Mouse (Mus musculus) limb, embryonic 11.5 days (tissue): Measurements from ENCODE around the gene Tbx10. TPM values are rescaled to one million over a fixed set of nuclear protein-coding genes. Genes with fewer than 3 reads are reported as not detected.

Experiments used
- ATAC-seq: fragments of 200-750 bp; cut with Nextera tagmentation; 2 replicates; pipeline ENCODE4 v1.8.0; 2017; ENCODE audit warnings: low read depth; ENCODE audit not compliant: insufficient number of reproducible peaks, low FRiP score, low TSS enrichment
- DNase-seq: peaks from one replicate; pipeline ENCODE4 v3.0.0-alpha.2; 2015; ENCODE audit warnings: low spot score
- H3K27ac ChIP-seq: fragments of 300-500 bp; sonication (generic); replicated peaks from 2 replicates; pipeline ENCODE4 v1.5.1; 2014; ENCODE audit warnings: low read depth, mild to moderate bottlenecking, low read length
- H3K27me3 ChIP-seq: fragments of 300-500 bp; sonication (generic); 2 replicates; pipeline ENCODE4 v1.6.1; 2014; ENCODE audit warnings: mild to moderate bottlenecking, low read length, mixed read lengths; ENCODE audit not compliant: control insufficient read depth, insufficient read depth
- H3K36me3 ChIP-seq: fragments of 300-500 bp; sonication (generic); 2 replicates; pipeline ENCODE4 v1.6.1; 2014; ENCODE audit warnings: mild to moderate bottlenecking, low read length, moderate library complexity, mixed read lengths; ENCODE audit not compliant: control insufficient read depth, insufficient read depth
- H3K4me1 ChIP-seq: fragments of 300-500 bp; sonication (generic); 2 replicates; pipeline ENCODE4 v1.6.1; 2014; ENCODE audit warnings: low read length, mixed read lengths; ENCODE audit not compliant: control insufficient read depth, insufficient read depth
- H3K4me2 ChIP-seq: fragments of 300-500 bp; sonication (generic); 2 replicates; pipeline ENCODE4 v1.6.1; 2014; ENCODE audit warnings: low read depth, mild to moderate bottlenecking, moderate library complexity; ENCODE audit not compliant: severe bottlenecking
- H3K4me3 ChIP-seq: fragments of 300-500 bp; sonication (generic); 2 replicates; pipeline ENCODE4 v1.5.1; 2014; ENCODE audit warnings: low read depth, low read length
- H3K9ac ChIP-seq: fragments of 300-500 bp; sonication (generic); 2 replicates; pipeline ENCODE4 v1.6.1; 2014; ENCODE audit warnings: mild to moderate bottlenecking, low read length
- H3K9me3 ChIP-seq: fragments of 300-500 bp; sonication (generic); 2 replicates; pipeline ENCODE4 v1.6.1; 2016; ENCODE audit warnings: low read length; ENCODE audit not compliant: control insufficient read depth
- WGBS: fragments of 180-500 bp; shearing (Covaris S2); extraction: QIAGEN DNeasy Blood & Tissue Kit; methylation state at CpG from one replicate; pipeline ENCODE4 v1.1.7; 2014; 5-methylcytosine and 5-hydroxymethylcytosine counted together
- polyA plus RNA-seq: library from polyadenylated mRNA; unstranded; fragments of >200 nt; fragmentation: Nextera tagmentation; extraction: Ambion mirVana; gene quantifications from 2 replicates; pipeline ENCODE4 v1.2.1, GENCODE M21; 2014

Gene Tbx10
- polyA plus RNA-seq, 1 experiment from 2014 or later = 0.08 TPM

- Histone ChIP-seq H3K4me2 (no peak overlapping the region), H3K27ac (no peak overlapping the region; the same call in 1 of the 2 replicates), H3K27me3 (no peaks in the 10 kb centered on the region), H3K36me3 (no peaks in the 10 kb centered on the region), H3K9me3 (no peaks in the 10 kb centered on the region), H3K4me1 (0 out of 2 replicates have a peak, but pooled peaks cover 6% of the 10 kb centered on the region), H3K9ac (no peak overlapping the region), H3K4me3 (no peak overlapping the region)
- 48% methylated on average over 9 of the region's 9 CpGs for WGBS
- DNase-seq = no peak
- ATAC-seq = no peak
Measured at GRCm38 (mm10) chr19:3983527-3984200, 8.9 kb upstream of the Tbx10 start.

GRCm38 (mm10) chr19:3985261-3985681 is 7.3 kb upstream of the Tbx10 start:
- Histone ChIP-seq H3K27ac (no peak overlapping the region), H3K4me3 (no peak overlapping the region), H3K9me3 (no peaks in the 10 kb centered on the region), H3K4me2 (no peak overlapping the region), H3K4me1 (0 out of 2 replicates have a peak, but pooled peaks cover 6% of the 10 kb centered on the region), H3K36me3 (no peaks in the 10 kb centered on the region), H3K27me3 (no peaks in the 10 kb centered on the region), H3K9ac (no peak overlapping the region; the same call in 1 of the 2 replicates)
- ATAC-seq = no peak
- no peak for DNase-seq
- 39% methylated on average over 8 of the region's 8 CpGs for WGBS

GRCm38 (mm10) chr19:3986334-3986733 is 6.2 kb upstream of the Tbx10 start, which contains the start of gene Acy3:
TSS of gene Acy3 (plus strand) at chr19:3986570.
- Histone ChIP-seq H3K36me3 (no peaks in the 10 kb centered on the region), H3K4me2 (no peak within 1 kb of the TSS), H3K9me3 (no peaks in the 10 kb centered on the region), H3K4me3 (no peak within 1 kb of the TSS), H3K9ac (no peak within 1 kb of the TSS), H3K27me3 (no peaks in the 10 kb centered on the region), H3K27ac (peak within 1 kb of the TSS; percentile 14; the same call in 1 of the 2 replicates), H3K4me1 (0 out of 2 replicates have a peak, but pooled peaks cover 6% of the 10 kb centered on the region)
- 10% methylated on average over 8 of the region's 8 CpGs for WGBS
- DNase-seq = peak; percentile 69
- ATAC-seq = peak; percentile 42; the same call in 1 of the 2 replicates

GRCm38 (mm10) chr19:3988066-3988465 is 4.5 kb upstream of the Tbx10 start:
- 88% methylated on average over 14 of the region's 14 CpGs for WGBS
- no peak overlapping the region for H3K4me3 ChIP-seq
- H3K9ac ChIP-seq = no peak overlapping the region
- ATAC-seq (no peak), DNase-seq (no peak)
- no peak overlapping the region for H3K27ac ChIP-seq
- no peaks in the 10 kb centered on the region for H3K27me3 ChIP-seq
- 0 out of 2 replicates have a peak, but pooled peaks cover 6% of the 10 kb centered on the region for H3K4me1 ChIP-seq
- H3K36me3 ChIP-seq = no peaks in the 10 kb centered on the region
- H3K4me2 ChIP-seq = no peak overlapping the region
- H3K9me3 ChIP-seq = no peaks in the 10 kb centered on the region

- Histone ChIP-seq H3K27me3 (no peaks in the 10 kb centered on the region), H3K27ac (no peak overlapping the region), H3K4me2 (no peak overlapping the region), H3K4me3 (no peak overlapping the region), H3K4me1 (0 out of 2 replicates have a peak, but pooled peaks cover 6% of the 10 kb centered on the region), H3K36me3 (no peaks in the 10 kb centered on the region), H3K9ac (no peak overlapping the region), H3K9me3 (no peaks in the 10 kb centered on the region)
- ATAC-seq = no peak
- no peak for DNase-seq
- WGBS = 86% methylated on average over 4 of the region's 4 CpGs
Measured at GRCm38 (mm10) chr19:3988750-3989149, 3.8 kb upstream of the Tbx10 start.

GRCm38 (mm10) chr19:3990804-3991203 is 1.7 kb upstream of the Tbx10 start:
- Histone ChIP-seq H3K4me3 (no peak overlapping the region), H3K4me2 (no peak overlapping the region), H3K27me3 (no peaks in the 10 kb centered on the region), H3K9ac (no peak overlapping the region; the same call in 1 of the 2 replicates), H3K9me3 (no peaks in the 10 kb centered on the region), H3K27ac (no peak overlapping the region), H3K36me3 (no peaks in the 10 kb centered on the region), H3K4me1 (0 out of 2 replicates have a peak, but pooled peaks cover 2% of the 10 kb centered on the region)
- no peak for DNase-seq
- 18% methylated on average over 6 of the region's 6 CpGs for WGBS
- no peak for ATAC-seq

GRCm38 (mm10) chr19:3991562-3991961 is 990 bp upstream of the Tbx10 start:
- Histone ChIP-seq H3K4me2 (no peak overlapping the region), H3K27me3 (no peaks in the 10 kb centered on the region), H3K9ac (no peak overlapping the region), H3K9me3 (no peaks in the 10 kb centered on the region), H3K4me1 (no peaks in the 10 kb centered on the region), H3K36me3 (no peaks in the 10 kb centered on the region), H3K4me3 (no peak overlapping the region), H3K27ac (no peak overlapping the region)
- DNase-seq (no peak), ATAC-seq (no peak)
- WGBS = 96% methylated on average over 3 of the region's 3 CpGs

- no peaks in the 10 kb centered on the region for H3K9me3 ChIP-seq
- 87% methylated on average over 3 of the region's 3 CpGs for WGBS
Measured at GRCm38 (mm10) chr19:3991966-3992365, 586 bp upstream of the Tbx10 start.

More at GRCm38 (mm10) chr19:3991966-3992365, 586 bp upstream of the Tbx10 start:
- Histone ChIP-seq H3K4me1 (no peaks in the 10 kb centered on the region), H3K4me2 (no peak overlapping the region), H3K27ac (no peak overlapping the region), H3K36me3 (no peaks in the 10 kb centered on the region), H3K27me3 (no peaks in the 10 kb centered on the region), H3K4me3 (no peak overlapping the region), H3K9ac (no peak overlapping the region)
- DNase-seq (no peak), ATAC-seq (no peak)
